Mouse (Mus musculus) hindbrain, embryonic 11.5 days (tissue): ENCODE data around the gene Mad2l2. TPM values are rescaled to one million over a fixed set of nuclear protein-coding genes. Genes with fewer than 3 reads are reported as not detected.
"Not testable (repeated sequence)": the region's sequence is repeated elsewhere in the genome, so short reads cannot be mapped to it uniquely, and the experiment has no call there.

Source experiments
- ATAC-seq: fragments of 200-750 bp; cut with Nextera tagmentation; 2 replicates; pipeline ENCODE4 v1.8.0; 2017; ENCODE audit warnings: mild to moderate bottlenecking, moderate TSS enrichment, moderate library complexity; ENCODE audit not compliant: low FRiP score
- DNase-seq: peaks from one replicate; pipeline ENCODE4 v3.0.0-alpha.2; 2015; ENCODE audit warnings: low spot score
- H3K27ac ChIP-seq: fragments of 300-500 bp; sonication (generic); 2 replicates; pipeline ENCODE4 v1.5.1; 2014; ENCODE audit warnings: mild to moderate bottlenecking, low read depth, low read length
- H3K27me3 ChIP-seq: fragments of 300-500 bp; sonication (generic); 2 replicates; pipeline ENCODE4 v1.6.1; 2014; ENCODE audit warnings: mild to moderate bottlenecking, low read length, moderate library complexity, mixed read lengths; ENCODE audit not compliant: control insufficient read depth, insufficient read depth
- H3K36me3 ChIP-seq: fragments of 300-500 bp; sonication (generic); 2 replicates; pipeline ENCODE4 v1.6.1; 2014; ENCODE audit warnings: mild to moderate bottlenecking, low read length, moderate library complexity, mixed read lengths; ENCODE audit not compliant: control insufficient read depth, insufficient read depth
- H3K4me1 ChIP-seq: fragments of 300-500 bp; sonication (generic); replicated peaks from 2 replicates; pipeline ENCODE4 v1.6.1; 2014; ENCODE audit warnings: low read length, mixed read lengths; ENCODE audit not compliant: control insufficient read depth, insufficient read depth
- H3K4me2 ChIP-seq: fragments of 300-500 bp; sonication (generic); replicated peaks from 2 replicates; pipeline ENCODE4 v1.6.1; 2014; ENCODE audit warnings: mild to moderate bottlenecking, low read depth, low read length
- H3K4me3 ChIP-seq: fragments of 300-500 bp; sonication (generic); 2 replicates; pipeline ENCODE4 v1.5.1; 2014; ENCODE audit warnings: low read depth, low read length
- H3K9ac ChIP-seq: fragments of 300-500 bp; sonication (generic); 2 replicates; pipeline ENCODE4 v1.6.1; 2014; ENCODE audit warnings: low read depth, low read length
- H3K9me3 ChIP-seq: fragments of 300-500 bp; sonication (generic); 2 replicates; pipeline ENCODE4 v1.6.1; 2016; ENCODE audit warnings: low read length; ENCODE audit not compliant: control insufficient read depth
- WGBS: fragments of 180-500 bp; shearing (Covaris S2); extraction: QIAGEN DNeasy Blood & Tissue Kit; methylation state at CpG from one replicate; pipeline ENCODE4 v1.1.7; 2014; 5-methylcytosine and 5-hydroxymethylcytosine counted together
- polyA plus RNA-seq: library from polyadenylated mRNA; unstranded; fragments of >200 nt; fragmentation: Nextera tagmentation; extraction: Ambion mirVana; gene quantifications from 2 replicates; pipeline ENCODE4 v1.2.1, GENCODE M21; 2014

Gene Mad2l2
- polyA plus RNA-seq, 1 experiment from 2014 or later: 88.2 TPM

GRCm38 (mm10) chr4:148177716-148178115 lies 47.5 kb downstream of the Mad2l2 start:
- peaks cover 27% of the 10 kb centered on the region for H3K27me3 ChIP-seq
- H3K9ac ChIP-seq: no peak overlapping the region; the same call in 1 of the 2 replicates
- ATAC-seq: no peak
- H3K36me3 ChIP-seq: no peaks in the 10 kb centered on the region
- H3K9me3 ChIP-seq: no peaks in the 10 kb centered on the region
- H3K4me1 ChIP-seq: no peaks in the 10 kb centered on the region; the same call in 1 of the 2 replicates
- H3K27ac ChIP-seq: peak overlapping the region; percentile 24; the same call in 1 of the 2 replicates
- H3K4me2 ChIP-seq: no peak overlapping the region
- no peak for DNase-seq
- H3K4me3 ChIP-seq: no peak overlapping the region

- H3K36me3 ChIP-seq: no peaks in the 10 kb centered on the region
- 90% methylated on average over 12 of the region's 12 CpGs for WGBS
- H3K27ac ChIP-seq: no peak overlapping the region
- no peaks in the 10 kb centered on the region for H3K4me1 ChIP-seq
- no peak overlapping the region for H3K4me3 ChIP-seq
- DNase-seq (no peak), ATAC-seq (no peak)
- H3K9ac ChIP-seq: no peak overlapping the region
- H3K27me3 ChIP-seq: no peaks in the 10 kb centered on the region
- H3K4me2 ChIP-seq: no peak overlapping the region
- no peaks in the 10 kb centered on the region for H3K9me3 ChIP-seq
Observed at GRCm38 (mm10) chr4:148181483-148181882, 51.3 kb downstream of the Mad2l2 start.

GRCm38 (mm10) chr4:148182363-148182762 lies 52.2 kb downstream of the Mad2l2 start:
- Histone ChIP-seq H3K9me3 (no peaks in the 10 kb centered on the region), H3K4me2 (no peak overlapping the region), H3K9ac (no peak overlapping the region), H3K4me1 (no peaks in the 10 kb centered on the region), H3K27ac (no peak overlapping the region), H3K4me3 (no peak overlapping the region), H3K27me3 (no peaks in the 10 kb centered on the region), H3K36me3 (no peaks in the 10 kb centered on the region)
- DNase-seq (no peak), ATAC-seq (no peak)
- WGBS: 39% methylated on average over 8 of the region's 8 CpGs

GRCm38 (mm10) chr4:148184564-148184963 lies 54.4 kb downstream of the Mad2l2 start:
- Histone ChIP-seq H3K4me1 (no peaks in the 10 kb centered on the region), H3K4me2 (no peak overlapping the region), H3K27me3 (no peaks in the 10 kb centered on the region), H3K27ac (no peak overlapping the region), H3K36me3 (no peaks in the 10 kb centered on the region), H3K9me3 (no peaks in the 10 kb centered on the region), H3K4me3 (no peak overlapping the region), H3K9ac (no peak overlapping the region)
- no peak for DNase-seq
- ATAC-seq: no peak
- WGBS: 44% methylated on average over 9 of the region's 9 CpGs

GRCm38 (mm10) chr4:148185819-148186218 lies 55.6 kb downstream of the Mad2l2 start:
- Histone ChIP-seq H3K4me1 (no peaks in the 10 kb centered on the region), H3K4me3 (no peak overlapping the region), H3K36me3 (no peaks in the 10 kb centered on the region), H3K9ac (no peak overlapping the region), H3K27ac (no peak overlapping the region), H3K9me3 (no peaks in the 10 kb centered on the region), H3K27me3 (no peaks in the 10 kb centered on the region), H3K4me2 (no peak overlapping the region)
- no peak for DNase-seq
- 68% methylated on average over 4 of the region's 4 CpGs for WGBS
- no peak for ATAC-seq

- DNase-seq, H3K27ac ChIP-seq, H3K4me3 ChIP-seq, H3K4me1 ChIP-seq, H3K27me3 ChIP-seq, ATAC-seq, H3K9ac ChIP-seq, H3K9me3 ChIP-seq, H3K4me2 ChIP-seq, H3K36me3 ChIP-seq: not testable (repeated sequence)
- 88% methylated on average over 1 of the region's 1 CpGs for WGBS
Observed at GRCm38 (mm10) chr4:148188767-148189166, 58.6 kb downstream of the Mad2l2 start.

- no peak for ATAC-seq
- Histone ChIP-seq H3K36me3 (no peaks in the 10 kb centered on the region), H3K4me1 (no peaks in the 10 kb centered on the region), H3K4me2 (no peak overlapping the region), H3K9me3 (no peaks in the 10 kb centered on the region), H3K27me3 (no peaks in the 10 kb centered on the region), H3K27ac (no peak overlapping the region), H3K4me3 (no peak overlapping the region), H3K9ac (no peak overlapping the region)
- 35% methylated on average over 11 of the region's 11 CpGs for WGBS
- DNase-seq: no peak
Observed at GRCm38 (mm10) chr4:148192707-148193245, 62.6 kb downstream of the Mad2l2 start.

- H3K4me2 ChIP-seq: no peak overlapping the region
- ATAC-seq: no peak
- H3K9ac ChIP-seq: no peak overlapping the region
Observed at GRCm38 (mm10) chr4:148194400-148194799, 64.2 kb downstream of the Mad2l2 start.

More at GRCm38 (mm10) chr4:148194400-148194799, 64.2 kb downstream of the Mad2l2 start:
- no peak for DNase-seq
- no peaks in the 10 kb centered on the region for H3K9me3 ChIP-seq
- no peaks in the 10 kb centered on the region for H3K27me3 ChIP-seq
- H3K27ac ChIP-seq: no peak overlapping the region
- no peaks in the 10 kb centered on the region for H3K4me1 ChIP-seq
- no peak overlapping the region for H3K4me3 ChIP-seq
- no peaks in the 10 kb centered on the region for H3K36me3 ChIP-seq
